Mouse (Mus musculus): ENCODE data around the gene Spink8.
"Not testable (repeated sequence)": the region's sequence is repeated elsewhere in the genome, so short reads cannot be mapped to it uniquely, and the experiment has no call there.

Spink8 gene

DNA sequence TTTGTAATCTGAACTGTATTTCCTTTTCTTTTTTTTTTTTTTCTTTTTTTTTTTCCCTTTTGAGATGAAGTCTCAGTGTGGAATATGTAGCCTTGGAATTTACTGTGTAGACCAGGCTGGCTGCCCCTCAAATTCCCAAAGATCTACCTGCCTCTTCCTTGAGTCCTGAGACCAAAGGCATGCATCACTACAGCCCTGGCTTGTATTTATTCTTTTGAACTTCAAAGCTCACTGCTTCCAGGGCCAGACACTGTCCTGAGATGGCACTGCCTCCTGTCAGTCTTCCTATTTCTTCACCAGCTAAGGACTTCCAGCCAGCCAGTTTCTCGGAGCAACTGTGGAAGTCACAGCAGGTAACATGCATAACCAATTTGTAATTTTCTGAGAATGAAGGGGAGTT is at the start of gene Spink8:
TSS of gene Spink8 (plus strand) at position 301 of the 400 bp plus-strand sequence.
- DNase-seq: no peak

DNA sequence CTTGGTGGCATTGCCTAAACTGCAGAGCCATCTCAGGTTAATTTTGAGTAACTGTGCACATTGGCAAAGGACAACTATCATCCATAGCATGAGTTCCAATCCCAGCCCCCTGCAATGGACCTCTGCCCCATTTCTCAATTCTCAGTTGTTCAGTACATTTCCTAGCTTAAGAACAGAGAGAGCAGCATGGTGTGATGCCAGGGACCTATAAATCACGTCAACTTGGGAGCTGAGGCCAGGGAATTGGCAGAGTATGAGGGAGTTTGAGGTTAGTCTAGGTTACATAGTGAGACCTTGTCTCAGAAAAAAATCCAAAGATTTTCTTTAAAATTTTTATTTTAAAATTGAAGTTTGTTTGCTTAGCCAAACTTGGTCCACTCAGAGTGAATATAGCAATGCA is 45.2 kb upstream of the Spink8 start:
- DNase-seq: not testable (repeated sequence)

DNA sequence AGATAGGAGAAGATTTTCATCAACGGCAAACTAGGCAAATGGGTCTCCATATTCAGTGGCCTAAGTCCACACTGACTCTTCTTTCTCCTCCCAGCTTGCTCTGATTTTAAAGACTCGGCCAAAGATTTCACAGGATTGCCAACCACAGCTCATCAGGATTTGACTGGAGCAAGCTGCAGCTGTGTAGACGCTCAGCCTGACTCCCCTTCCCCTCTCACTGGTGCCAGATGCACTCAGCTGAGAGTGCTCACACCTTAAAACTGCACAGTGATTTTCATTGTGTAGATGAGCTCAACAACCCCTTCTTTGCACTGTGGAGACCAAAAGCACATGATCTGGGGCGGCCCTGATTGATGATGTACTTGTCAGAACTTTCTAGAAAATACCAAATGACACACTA is 21.5 kb upstream of the Spink8 start, which contains the start of gene Fbxw27:
TSS of gene Fbxw27 (minus strand) at position 101 of the 400 bp plus-strand sequence.
- DNase-seq: not testable (repeated sequence)

- no peak for DNase-seq
These were observed 16.9 kb upstream of the Spink8 start for GRCm38 (mm10) chr9:109795221-109795620.

GRCm38 (mm10) chr9:109795811-109796210 is 16.3 kb upstream of the Spink8 start:
- no peak for DNase-seq

DNA sequence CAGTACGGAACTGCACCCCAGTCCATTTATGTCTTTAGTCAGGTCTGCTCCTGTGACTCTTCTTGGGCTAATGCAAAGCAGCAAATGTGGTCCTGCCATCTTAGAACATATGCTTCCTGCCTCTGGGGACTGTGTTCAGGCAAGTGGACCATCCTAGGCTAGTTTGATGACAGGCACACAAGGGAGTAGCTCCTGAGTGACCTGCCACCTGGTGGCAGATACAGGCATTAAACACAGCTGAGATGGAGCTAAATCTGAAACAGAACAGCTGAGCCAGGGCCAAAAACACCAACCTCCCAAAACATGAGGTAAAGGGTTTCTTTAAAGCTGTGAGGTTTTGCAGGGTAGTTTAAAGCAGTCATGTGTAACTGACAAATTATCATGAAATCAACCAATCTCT is 14.0 kb upstream of the Spink8 start:
- DNase-seq: peak; percentile 16 to 23

DNA sequence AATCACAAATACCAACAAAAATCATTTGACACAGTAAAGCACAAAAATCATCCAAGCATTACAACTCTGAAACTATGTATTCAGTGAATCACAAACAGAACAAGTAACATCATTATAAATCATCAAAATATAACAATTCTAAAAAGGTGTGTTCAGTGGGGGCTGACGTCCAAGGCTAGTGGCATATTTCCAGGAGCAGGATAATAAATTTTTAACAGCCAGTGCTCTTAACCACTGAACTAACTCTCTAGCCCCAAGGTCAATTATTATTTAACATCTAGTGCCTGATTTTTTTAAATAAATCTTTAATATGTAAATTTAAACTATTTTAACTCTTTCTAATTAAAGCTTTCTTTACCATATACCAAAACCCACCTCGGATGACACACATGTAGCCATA is 6.5 kb upstream of the Spink8 start:
- DNase-seq: not testable (repeated sequence)

GRCm38 (mm10) chr9:109806260-109806659 is 5.8 kb upstream of the Spink8 start:
- no peak for DNase-seq

DNA sequence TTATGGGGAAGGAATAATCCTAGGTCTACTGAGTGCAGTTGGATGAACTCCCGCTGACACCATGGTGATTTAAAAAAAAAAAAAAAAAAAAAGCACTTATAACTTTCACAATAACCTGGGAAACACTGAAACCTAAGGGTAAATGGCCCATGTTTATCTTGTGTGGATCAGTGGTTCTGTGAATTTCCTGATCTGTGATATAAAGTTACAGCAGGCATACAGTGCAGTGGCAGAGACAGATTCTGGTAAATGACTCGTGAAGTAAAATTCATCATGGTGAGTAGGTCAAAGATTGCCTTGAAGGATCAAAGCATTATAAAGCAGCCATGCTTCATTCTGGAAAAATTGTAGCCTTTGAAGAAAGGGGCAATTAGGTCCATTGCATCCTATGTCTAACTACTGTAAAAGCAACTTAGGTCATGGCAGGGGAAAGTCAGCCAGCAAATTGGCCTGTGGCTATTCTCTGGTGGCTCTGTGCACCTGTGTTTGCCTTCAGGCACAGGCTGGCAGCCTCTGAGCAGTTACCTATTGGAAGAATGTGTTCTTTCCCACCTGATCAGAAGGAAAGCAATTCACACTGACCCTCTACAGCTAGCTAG is 5.3 kb upstream of the Spink8 start:
- no peak for DNase-seq

DNA sequence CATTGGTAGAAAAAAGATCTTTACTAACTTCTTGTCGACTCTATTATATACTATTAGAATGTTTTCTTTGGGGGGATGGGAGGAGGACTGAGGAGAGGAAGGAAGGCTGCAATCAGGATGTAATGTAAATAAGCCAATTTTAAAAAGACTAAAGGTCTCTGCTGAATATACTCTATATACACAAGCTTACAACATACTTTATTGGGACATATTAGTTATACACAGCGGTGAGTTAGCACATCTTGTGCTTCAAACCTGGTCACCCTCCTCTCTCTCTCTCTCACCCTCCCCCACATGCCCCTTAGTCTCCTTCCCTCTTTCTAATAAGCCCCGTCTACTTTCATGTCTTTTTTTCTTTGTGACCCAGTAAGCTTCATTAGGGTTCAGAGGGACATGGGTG is 4.2 kb upstream of the Spink8 start:
- no peak for DNase-seq

DNA sequence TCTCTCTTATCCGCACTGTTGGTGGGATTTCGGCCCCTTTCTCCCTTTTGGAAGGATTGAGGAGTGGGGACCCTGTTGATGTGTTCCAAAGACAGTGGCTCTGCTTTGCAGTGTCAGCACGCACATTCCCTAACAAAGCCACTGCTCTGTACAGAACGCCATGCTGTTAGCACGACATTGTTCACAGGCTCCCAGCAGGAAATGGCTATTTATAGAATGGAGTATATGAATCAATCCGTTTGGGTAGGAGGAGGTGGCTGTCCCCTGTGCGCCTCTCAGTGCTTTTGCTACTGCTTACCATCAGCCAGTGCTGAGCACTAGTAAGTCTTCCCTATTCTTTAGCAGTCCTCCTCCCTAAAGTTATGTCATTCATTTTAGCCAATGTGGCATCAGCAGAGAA is 1.3 kb downstream of the Spink8 start:
- DNase-seq: no peak

- no peak for DNase-seq
These were observed 4.3 kb downstream of the Spink8 start for GRCm38 (mm10) chr9:109816341-109816740.

DNA sequence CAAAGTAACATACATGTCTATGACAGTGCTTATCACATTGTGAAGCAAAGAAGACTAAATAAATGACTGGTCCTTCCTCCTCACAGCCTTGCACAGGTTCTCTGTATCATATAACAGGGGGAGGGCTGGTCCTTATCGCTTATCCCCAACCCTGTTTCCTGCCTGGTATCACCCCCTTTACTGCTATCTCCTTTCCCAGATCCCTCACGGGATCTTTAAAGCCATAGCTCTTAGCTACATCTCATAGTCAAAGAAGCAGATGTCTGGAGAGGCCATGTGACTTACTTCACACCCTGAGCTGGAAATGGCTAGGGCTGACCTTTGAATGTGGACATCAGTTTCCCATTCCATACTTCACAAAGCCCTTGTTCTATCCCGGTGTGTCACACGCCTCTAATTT is 13.7 kb downstream of the Spink8 start:
- no peak for DNase-seq

- DNase-seq: no peak
These were observed 14.1 kb downstream of the Spink8 start for GRCm38 (mm10) chr9:109826181-109826580.

DNA sequence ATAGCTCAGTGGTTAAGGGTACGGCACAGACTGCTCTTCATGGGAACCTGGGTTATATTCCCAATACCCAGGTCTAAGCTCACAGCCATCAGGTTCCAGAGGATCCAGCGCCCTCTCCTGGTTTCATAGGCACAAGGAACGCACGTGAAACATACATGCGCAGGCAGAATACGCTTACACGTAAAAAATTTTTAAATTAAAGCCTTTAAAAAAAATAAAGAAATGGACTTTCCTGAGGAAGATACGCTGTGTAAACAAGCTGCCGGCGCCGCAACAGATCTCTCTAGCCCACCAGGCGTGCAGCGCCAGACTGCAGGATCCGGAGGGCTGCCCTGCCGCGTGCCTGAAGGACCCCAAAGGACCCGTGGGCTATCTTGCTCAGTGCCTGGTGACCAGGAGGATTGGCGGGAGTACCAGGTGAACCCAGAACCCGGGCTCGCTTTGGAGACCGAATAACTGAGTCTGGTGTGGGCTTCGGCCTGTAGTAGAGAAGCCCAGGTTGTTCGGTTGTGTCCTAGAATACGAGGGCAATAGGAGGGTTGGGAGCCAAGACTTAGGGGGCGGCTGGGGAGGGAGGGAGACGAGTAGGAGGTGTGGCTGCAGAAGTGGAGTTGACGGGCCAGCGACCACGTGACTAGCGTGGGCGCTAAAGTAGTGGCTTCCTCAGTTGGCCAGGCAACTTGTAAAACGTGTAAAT is 20.5 kb downstream of the Spink8 start, which contains the start of gene Nme6:
TSS of gene Nme6 (plus strand) at position 359 of the 697 bp plus-strand sequence.
- DNase-seq: peak; percentile 92 to 93

- no peak for DNase-seq
These were observed 21.0 kb downstream of the Spink8 start for GRCm38 (mm10) chr9:109833088-109833412.

- no peak for DNase-seq
These were observed 37.3 kb downstream of the Spink8 start, which contains the start of gene Camp for GRCm38 (mm10) chr9:109849312-109849758. Camp (minus strand) TSS chr9:109849617.

DNA sequence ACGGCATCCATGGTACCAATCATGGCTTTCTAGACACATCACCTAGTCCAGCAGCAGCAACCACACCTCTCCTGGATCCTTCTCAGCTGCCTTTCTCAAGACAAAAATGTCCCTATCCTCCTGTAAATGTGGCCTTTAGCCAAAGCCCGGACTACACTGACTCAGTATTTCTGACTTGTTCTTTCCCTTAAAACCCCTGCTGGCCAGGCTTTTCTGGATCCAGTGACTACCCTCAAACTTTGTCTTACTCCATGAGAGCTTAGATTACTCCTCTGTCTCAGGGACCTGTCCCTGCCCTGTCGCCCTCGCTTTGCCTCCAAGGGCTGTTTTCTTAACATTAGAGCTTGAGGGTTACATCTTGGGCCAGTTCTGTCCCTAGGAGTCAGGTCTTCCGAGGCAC is 38.0 kb downstream of the Spink8 start:
- no peak for DNase-seq

- no peak for DNase-seq
These were observed 42.3 kb downstream of the Spink8 start for GRCm38 (mm10) chr9:109854341-109854740.

- DNase-seq: no peak
These were observed 43.9 kb downstream of the Spink8 start for GRCm38 (mm10) chr9:109855947-109856346.

GRCm38 (mm10) chr9:109862397-109863044 is 50.4 kb downstream of the Spink8 start:
- peak; percentile 86 to 87 for DNase-seq

DNA sequence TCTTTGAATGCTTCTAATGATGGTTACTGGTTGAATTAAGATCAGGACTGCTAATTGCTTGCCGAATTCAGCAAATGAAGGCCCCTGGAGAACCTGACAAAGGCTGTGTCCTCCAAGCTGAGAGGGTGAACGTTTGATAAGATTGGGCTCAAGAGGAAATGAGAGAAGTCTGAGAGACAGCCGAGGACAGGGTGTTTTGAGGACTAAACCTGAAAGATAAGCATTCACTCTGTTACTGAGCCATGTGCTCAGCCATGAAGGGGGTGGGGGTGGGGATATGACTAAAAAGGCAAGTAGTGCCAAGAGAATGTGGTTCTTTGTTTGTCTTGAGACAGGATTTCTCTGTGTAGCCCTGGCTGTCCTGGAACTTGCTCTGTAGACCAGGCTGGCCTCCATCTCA is 51.0 kb downstream of the Spink8 start:
- DNase-seq: no peak

- no peak for DNase-seq
These were observed 54.1 kb downstream of the Spink8 start for GRCm38 (mm10) chr9:109866218-109866617.

DNA sequence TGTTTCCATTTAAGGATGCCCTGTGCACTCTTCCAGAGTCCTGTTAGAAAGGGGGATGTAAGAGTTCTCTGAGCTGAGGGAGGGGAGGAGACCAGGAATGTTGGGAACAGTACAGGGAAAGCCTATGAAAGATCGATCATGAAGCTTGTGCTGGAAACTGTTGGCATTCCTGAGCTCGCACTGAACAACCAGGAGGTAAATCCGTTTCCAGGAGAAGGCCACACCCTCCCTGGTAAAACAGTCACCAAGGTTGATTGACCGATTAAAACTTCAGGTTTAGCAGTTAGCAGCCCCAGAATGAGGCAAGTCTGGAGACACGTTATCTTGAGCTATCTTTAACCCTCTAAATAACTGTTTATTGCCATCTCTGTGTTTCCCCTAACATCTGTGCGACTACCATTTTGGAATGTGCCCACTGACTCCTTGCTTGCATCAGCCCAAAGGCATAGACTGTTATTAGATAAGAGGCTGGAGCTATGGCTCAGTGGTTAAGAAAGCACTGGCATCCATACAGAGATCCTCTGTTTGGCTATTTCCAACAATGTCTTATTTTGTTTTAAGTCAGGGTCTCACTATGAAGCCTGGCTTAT is 59.0 kb downstream of the Spink8 start:
- no peak for DNase-seq

All from B cell, adult 2 months (primary cell).